Mouse (Mus musculus): Measurements from ENCODE around the gene Ensa. TPM values are rescaled to one million over a fixed set of nuclear protein-coding genes. Genes with fewer than 3 reads are reported as not detected.
"Not testable (repeated sequence)": the region's sequence is repeated elsewhere in the genome, so short reads cannot be mapped to it uniquely, and the experiment has no call there.

Gene Ensa
- polyA plus RNA-seq, 1 experiment = 14.6 TPM

DNA sequence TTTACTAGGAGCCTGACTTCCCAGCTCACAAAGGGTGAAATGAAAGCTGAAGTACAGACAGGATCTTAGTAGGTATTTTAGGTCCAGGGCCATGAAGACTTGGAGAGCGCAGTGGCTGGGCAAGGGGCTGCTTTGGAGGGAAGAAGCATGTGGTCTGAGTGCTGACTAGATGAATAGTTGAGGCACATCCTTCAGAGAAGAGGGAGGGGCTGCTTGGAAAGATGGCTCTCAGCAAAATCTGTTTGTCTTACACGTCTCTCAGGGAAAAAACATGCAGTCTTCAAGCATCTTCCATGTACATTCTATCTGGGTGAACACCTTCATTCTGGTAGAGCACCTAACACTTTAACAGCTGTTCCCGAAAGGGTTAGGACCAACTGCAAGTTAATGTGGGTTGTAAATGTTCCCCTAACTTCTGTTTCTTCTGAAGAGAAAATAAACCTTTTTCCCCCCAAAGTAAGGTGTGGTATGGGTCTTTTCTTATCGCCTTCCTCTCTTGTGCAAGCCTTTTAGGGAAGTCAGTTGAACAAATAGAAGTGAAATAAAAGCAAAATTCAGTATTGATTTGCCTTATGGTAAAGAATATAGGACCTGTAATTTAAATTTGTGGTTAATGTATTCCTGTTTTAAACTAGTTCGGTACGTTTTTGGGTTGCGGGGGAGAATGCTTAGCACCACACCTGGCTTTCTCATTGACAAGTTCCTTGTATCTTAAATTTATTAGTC, 38.1 kb downstream of the Ensa start:
- no peak for DNase-seq (ENCODE audit: low read depth)

DNA sequence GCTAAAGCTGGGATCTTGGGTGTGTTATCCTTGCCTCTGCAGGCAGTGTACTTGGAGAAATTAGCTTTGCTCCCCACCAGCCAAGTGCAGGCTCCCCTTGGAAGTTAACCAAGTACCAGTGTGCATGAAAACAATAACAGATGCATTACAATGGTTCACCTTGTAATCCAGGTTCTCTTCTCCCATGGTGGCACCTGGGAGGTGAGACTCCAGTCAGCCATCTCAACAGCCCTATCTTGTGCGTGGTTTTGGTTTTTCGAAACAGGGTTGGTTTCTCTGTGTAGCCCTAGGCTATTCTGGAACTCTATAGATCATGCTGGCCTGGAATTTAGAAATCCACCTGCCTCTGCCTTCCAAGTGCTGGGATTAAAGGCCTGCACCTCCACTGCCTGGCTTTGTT, 38.7 kb downstream of the Ensa start:
- DNase-seq (ENCODE audit: low read depth) = no peak

DNA sequence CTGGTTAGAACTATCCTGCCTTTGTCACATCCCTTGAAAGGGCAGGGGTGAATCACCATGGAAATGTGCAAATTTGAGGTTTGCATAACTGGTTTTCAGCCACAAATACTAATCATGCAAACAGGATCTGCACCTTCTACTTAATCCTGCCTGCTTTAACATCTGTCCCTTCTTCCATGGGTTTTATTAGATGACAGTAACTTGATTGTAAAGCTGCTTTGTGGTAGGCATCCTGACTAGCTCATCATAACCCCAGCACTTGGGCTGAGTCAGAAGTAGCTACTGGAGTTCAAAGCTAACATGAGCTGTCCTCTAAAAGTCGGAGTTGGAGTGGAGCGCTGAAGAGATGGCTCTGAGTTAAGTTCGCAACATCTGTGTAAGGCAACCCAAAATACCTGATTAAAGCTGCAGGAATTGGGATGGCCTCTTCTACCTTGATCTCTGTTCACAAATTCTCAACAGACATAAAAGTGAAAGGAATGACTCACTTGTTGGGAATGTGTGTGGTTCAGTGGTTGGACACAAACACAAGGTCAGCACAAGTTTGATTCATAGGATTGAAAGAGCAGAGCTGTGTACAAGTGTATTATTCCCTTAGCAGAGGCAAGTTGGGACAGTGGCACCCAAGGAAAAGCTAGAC, 39.3 kb downstream of the Ensa start:
- no peak for DNase-seq (ENCODE audit: low read depth)

DNA sequence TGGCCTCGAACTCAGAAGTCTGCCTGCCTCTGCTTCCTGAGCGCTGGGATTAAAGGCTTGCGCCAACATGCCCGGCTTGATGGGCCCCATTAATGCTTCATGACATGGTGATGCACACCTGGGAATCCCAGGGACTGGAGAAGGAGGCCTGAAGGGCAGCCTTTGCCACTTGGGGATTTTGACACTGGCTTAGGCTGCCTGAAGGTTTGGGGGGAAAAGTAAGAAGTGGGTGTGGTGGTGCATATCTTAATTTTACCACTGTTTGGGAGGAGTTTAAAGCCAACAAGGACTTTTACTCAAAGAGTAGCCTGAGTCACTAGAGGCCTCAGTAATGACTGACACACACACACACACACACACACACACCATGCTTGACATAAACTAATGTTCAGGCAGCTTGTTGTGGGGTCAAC, 40.2 kb downstream of the Ensa start:
- DNase-seq (ENCODE audit: low read depth) = no peak

DNA sequence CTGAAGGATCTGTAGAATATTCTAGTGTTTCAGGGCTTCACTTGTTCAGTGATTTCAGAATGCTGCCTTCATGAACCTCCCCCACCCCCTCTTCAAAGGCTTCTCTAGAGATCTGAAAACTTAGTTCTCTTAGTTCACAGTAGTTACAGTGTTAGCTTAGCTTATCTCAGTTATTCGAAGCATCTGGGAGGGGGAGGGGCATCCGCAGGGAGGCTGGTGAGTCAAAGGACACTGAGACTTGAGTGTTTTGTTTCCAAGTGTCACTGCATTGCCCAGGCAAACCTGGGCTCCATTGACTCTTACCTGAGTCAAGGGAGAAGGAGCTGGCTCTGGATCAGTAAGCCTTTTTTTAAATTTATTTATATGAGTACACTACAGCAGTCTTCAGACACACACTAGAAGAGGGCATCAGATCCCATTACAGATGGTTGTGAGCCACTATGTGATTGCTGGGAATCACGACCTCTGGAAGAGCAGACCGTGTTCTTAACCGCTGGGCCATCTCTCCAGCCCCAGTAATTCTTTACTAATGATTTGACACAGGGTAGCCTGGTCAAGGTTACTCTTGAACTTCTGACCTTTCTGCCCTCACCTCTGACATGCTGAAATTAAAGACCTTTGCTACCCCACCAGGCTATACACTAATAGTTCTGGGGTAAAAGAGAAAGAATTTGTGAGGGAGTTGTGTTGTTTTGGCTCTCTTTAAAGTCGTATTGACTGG, 41.5 kb downstream of the Ensa start:
- no peak for DNase-seq (ENCODE audit: low read depth)

DNA sequence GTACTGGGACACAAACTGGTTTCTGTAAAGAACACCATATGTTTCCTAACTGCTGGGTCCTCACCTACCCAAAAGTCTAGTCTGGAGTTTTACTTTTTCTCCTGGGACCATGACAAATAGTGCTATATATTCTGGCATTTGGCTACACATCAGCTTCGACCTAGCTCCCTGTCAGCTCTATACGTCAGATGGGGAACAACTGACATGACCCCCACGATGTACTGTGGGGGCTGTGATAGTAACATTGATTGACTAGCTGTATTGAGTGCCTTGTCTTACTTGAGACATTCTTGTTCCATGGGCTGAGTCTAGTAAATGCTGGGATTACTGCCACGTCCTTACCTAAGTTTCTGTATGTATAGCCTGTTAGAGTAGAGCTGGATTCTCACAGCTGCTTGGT, 42.7 kb downstream of the Ensa start:
- no peak for DNase-seq (ENCODE audit: low read depth)

DNA sequence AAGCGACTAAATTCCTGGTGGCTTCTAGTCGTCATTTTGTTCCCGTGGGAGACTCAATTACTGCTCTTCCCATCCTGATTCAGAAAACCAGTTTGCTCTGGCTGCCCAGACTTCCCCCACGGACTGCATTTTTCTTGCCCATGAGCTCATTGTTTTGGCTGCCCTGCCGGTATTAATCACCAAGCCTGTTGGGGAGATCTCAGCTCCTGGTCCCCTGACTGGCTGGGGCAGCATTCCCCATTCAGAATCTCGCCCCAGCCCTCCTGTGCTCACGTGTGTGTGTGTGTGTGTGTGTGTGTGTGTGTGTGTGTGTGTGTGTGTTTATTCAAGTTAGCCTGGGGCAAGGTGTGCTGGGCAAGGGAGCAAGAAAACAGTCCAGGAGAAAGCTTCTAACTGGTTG, 43.2 kb downstream of the Ensa start:
- no peak for DNase-seq (ENCODE audit: low read depth)

DNA sequence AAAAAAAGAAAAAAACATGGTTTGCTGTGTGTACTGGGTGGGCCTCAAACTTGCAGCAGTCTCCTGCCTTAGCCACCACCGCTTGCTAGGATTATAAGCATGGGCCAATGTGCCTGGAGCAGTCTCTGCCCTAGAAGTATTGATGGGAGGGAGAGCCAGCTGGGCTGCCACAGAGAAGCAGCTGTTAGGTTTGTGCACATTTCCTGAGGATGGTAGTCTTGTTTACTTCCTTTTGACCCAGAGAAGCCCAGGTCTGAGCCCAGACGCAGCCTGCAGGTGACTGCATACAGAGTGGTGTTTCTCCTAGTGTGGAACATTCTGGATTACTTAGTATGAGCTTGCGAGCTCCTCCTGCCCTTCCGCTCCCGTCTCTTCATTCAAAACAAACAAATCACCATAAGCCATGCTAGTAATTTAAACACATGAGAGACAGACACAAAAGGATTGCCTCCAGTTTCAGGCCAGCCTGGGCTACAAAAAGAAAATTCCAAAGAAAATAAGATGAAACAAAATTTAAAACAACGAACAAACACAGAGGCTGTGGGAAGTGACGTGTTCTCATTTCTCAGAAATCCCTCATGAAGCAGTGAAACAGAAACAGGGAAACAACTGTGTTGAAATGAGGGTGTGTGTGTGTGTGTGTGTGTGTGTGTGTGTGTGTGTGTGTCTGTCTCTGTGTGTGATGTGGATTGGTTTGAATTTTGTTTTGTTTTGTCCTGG, 44.0 kb downstream of the Ensa start:
- DNase-seq (ENCODE audit: low read depth) = no peak

DNA sequence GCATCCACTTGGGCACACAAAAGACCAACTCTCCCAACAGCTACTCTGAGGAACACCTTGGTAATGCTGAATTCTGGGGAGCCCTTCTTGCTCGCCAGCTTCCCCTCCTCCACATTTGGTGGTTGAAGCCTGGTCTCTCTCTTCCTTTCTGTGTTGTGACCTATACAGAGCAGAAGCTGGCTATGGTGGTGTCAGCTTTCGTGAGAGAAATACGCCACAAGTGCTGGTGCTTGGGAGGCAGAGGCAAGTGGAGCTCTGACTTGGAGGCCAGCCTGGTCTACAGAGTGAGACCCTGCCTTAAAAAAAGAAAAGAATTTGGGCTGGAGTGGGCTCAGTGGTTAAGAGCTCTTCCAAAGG, 44.5 kb downstream of the Ensa start:
- DNase-seq (ENCODE audit: low read depth) = no peak

DNA sequence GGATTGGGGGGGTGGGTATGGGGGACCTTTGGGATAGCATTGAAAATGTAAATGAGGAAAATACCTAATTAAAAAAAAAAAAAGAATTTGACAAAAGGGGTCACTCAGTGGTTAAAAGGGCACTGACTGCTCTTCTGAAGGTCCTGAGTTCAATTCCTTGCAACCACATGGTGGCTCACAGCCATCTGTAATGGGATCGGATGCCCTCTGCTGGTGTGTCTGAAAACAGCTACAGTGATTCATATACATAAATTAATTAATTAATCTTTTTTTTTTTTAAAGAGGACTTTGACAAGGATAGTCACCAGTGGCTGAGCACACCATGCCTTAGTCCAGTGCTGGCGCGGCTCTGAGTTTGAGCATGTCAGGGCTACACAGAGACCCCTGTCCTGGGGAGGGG, 45.6 kb downstream of the Ensa start:
- not testable (repeated sequence) for DNase-seq (ENCODE audit: low read depth)

DNA sequence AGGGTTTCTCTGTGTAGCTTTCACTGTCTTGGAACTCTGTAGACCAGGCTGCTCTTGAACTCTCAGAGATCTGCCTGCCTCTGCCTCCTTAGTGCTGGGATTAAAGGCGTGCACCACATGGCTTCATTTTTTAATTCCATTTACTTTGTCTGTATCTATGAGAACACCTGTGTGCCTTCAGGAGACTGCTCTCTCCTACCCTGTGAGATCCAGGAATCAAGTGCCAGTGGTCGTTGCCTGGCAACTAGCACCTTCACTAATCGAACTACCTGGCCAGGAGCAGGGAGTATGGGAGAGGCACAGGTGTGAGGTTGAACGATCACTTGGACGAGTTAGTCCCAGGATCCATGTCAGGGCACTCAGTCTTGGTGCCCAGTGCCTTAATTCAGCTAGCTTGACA, 46.4 kb downstream of the Ensa start:
- no peak for DNase-seq (ENCODE audit: low read depth)

DNA sequence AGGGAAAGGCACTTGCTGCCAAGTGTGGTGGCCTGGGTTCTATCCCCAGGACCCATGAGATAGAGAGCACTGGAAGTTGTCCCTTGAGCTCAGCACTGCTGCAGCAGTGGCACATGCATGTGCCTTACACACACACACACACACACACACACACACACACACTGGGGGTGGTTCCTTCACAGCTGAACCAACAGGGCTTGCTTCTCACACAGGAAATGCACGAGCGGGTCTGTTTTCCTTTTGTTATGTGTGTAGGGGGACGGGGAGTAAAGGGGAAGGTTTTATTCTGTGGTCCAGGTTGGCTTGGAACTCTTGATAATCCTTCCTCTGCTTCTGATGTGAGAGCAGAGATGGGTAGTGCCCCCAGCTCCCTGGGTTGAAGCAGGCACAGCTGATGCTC, 47.7 kb downstream of the Ensa start:
- no peak for DNase-seq (ENCODE audit: low read depth)

DNA sequence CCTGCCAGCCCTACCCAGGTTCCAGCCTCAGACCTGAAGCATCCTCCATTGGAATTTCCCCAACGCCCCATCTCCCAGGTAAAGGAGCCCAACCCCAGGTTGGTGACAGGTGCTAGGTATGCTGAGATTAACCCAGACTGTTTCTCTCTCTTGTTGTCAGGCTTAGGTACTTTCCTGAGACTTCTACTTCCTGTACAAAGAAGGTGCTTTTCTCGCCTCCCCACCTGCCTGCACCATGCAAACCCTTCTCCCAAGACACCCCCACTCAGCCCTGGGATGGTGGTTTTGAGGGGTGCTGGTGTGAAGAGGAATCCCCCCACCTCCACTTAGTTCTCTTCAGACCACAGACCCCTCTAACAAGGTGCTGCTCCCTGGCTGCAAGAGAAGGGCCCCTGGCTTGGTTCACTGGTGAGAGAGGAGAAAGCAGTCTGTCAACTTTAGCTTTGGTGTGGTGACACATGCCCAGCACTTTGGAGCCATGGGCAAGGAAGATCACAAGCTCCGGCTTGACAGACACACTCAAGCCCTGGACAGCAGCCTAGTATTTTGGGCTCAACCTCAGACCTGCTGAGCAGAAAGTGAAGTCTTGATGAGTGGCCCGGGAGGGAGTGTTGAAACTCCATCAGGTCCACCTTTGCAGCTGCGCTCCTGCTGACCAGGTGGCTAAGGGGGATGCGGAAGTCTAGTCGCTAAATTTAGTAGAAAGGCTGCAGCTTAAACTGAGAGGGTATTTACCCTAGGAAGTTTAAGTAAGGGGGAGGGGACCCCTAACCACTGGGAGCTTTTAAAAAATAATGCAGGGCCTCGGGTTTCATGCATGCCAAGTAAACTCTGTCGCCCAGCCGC, 48.3 kb downstream of the Ensa start:
- no peak for DNase-seq (ENCODE audit: low read depth)

DNA sequence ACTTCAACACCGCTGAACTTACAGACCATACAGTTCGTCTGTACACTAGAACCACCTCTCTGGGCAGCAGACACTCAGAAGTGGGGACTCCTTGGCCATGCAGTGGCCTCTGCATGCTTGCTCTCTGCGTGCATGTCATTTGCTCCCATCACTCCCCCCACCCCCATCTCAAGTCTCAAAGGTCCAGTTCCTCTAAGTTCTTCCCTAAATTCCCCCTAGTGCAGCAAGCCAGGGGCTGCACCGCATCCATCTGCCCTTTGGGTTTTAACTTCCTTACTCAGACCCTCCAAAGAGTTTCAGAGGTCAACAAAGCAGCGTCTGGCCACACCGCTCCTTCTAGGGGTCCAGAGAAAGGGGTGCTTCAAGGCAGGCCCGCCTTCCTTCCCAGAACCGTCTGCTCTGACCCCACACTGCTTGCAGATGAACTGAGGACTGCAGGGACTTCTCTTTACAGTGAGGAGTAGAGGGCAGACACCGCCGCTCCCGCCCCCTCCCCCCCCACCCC, 49.0 kb downstream of the Ensa start:
- no peak for DNase-seq (ENCODE audit: low read depth)

DNA sequence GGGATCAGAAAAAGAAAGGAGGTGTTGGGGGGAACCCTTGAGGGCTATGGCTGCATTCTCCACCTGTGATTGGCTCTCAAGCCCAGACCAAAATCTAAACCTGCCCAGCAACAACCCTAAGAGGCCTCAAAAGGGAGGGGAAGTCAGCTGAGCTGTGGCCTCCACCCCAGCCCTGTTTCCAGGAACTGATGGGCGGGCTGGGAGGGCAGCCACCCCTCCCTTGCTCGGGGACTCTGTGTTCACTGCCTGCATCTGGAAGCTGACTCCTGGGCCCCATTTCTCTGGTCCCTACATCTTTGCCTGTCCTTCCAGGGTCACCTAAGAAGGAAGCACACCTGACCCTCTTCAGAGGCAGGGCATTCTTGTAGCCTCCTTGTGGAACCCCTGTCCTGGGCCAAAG, 49.4 kb downstream of the Ensa start:
- DNase-seq (ENCODE audit: low read depth) = no peak

DNA sequence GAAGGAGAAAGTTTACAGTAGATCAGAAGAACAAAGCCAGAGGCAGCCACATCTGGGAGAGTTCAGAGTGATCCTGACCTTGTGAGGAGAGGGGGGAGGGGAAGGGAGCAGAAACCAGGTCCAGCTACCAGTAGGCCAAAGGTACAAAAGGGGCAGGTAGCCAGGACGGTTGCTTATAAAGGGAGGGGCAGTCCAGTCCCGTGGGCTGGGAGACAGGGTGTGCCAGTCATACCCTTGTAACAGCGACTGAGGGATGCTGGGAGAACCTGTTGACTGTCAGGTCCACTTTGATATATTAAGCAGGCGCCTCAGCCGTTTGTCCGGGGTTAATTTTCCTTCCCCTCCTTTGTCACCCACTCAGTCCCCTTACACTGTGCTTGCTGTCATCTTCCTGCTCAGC, 50.0 kb downstream of the Ensa start:
- no peak for DNase-seq (ENCODE audit: low read depth)

DNA sequence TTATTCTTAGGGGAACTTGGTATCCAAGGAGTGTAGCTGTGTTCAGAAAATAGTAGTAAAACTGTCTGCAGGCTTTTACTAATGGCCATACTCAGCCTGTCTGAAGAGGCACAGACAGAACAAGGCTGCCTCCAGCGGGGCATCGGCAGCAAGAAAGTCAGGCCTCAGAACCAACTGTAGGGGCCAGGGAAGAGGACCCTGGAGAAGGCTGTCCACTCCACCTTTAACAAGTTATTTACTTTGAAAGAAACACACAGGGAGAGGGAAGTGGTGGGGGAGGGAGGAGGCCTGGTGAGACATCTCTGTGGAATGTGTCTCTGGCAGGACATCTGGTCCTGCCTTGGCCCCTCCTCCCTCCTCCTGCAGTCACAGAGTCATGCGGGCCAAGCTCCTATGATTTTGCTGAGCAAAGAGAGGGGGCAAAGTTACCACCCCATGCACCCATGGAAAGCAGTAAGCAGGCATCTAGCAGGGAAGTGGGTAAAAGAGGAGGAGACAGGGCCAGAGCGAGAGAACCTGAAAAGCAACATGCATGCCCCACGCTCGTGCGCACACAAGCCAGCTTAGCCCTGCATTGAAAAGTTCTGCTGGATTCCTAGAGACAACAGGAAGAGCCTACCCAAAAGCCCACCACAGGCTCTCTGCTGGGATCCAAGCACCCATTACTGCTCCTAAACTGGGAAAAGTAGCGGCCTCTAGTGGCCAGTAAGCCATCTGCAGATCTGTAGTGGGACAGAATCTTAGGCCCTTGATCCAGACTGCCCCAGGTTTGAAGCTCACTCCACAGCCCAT, 50.7 kb downstream of the Ensa start:
- no peak for DNase-seq (ENCODE audit: low read depth)

DNA sequence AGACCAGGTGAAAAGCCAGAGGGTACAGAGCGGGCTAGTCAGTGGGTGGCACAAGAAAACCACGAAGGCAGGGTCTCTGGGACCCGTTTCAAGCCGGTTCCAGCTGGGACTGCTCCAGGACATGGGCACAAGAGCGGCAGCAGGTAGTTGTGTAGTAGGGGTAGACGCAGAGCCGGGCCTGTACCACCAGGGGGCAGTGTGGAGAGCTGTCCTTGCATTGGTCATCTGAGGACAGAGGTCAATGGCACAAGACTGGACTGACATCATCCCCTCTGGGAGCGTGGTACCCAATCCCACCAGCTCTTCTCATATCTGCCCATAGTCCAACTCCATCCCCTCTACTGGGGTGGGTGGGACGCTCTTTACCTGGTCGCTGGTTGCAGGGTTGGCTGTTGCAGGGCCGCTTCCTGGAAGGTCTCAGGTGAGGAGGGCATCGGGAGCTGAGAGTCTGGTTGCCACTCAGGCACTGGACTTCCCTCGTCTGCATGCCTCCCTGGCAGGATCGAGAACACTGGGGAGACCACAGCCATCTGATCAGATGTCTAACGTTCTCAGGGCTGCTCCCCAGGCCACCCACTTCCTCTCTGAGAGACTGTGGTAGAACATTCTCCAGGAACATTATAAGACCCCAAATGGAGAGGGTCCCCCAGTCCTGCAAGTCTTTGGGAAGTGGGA, 52.1 kb downstream of the Ensa start:
- DNase-seq (ENCODE audit: low read depth) = no peak

DNA sequence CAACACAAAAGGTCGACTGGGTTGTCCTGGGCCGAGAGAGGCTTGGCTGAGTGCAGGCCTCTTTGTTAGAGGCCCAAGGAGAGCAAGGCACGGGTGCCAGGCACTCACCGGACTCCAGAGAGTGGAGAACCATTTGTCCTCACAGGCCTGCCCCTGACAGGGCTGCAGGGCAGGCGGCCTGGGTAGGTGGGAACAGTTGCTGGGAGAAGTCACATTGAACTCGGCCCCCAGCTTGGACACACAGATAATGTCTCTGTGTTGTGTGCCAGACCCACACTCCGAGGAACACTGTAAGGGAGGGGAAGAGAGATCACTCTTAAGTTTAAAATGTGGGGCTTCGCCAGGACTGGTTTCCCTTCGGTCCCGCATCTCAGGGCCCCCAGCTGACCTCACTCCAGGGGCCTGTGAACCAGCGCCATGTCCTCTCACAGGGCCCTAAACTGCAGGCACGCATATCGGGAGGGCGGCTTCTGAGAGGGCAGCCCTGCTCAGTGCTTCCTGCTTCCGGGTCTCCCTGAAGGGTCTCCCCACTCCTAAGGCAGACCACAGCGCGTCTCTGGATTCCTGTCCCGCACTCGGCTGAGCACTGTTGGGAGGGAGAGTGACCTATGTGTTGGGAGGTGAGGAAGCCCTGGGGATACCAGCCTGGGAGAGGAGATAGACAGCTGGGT, 52.8 kb downstream of the Ensa start:
- no peak for DNase-seq (ENCODE audit: low read depth)

All from gonadal fat pad, adult 2 months (tissue).